Mouse (Mus musculus): ENCODE results near the gene Prdx6b. TPM values are rescaled to one million over a fixed set of nuclear protein-coding genes. Genes with fewer than 3 reads are reported as not detected.
A peak's percentile ranks its signal among the peaks of the same experiment; 100 is the strongest.

Prdx6b gene
- polyA plus RNA-seq, 1 experiment from 2014 or later: not detected

GRCm38 (mm10) chr2:80314854-80315241, 22.6 kb downstream of the Prdx6b start:
- peaks cover 3% of the 10 kb centered on the region; the same call in 1 of the 2 replicates for H3K4me1 ChIP-seq (ENCODE audit: insufficient read depth, low read depth, low read length)
- peak overlapping the region; percentile 84 for H3K4me2 ChIP-seq (replicated peaks; ENCODE audit: low read depth, low read length)
- TF ChIP-seq CTCF (IDR thresholded peaks at IDR 0.05): no peak
- TF ChIP-seq EP300 (IDR thresholded peaks at IDR 0.05): no peak; the same call in 1 of the 2 replicates
- 0 out of 2 replicates have a peak, but pooled peaks cover 3% of the 10 kb centered on the region for H3K36me3 ChIP-seq (ENCODE audit: insufficient read depth, low read length)
- H3K4me3 ChIP-seq (ENCODE audit: low read depth, low read length): peak overlapping the region; percentile 63
- no peaks in the 10 kb centered on the region for H3K27me3 ChIP-seq (replicated peaks; ENCODE audit: insufficient read depth, low read length)
- peak; percentile 24; the same call in 1 of the 2 replicates for ATAC-seq
- WGBS: 31% methylated on average over 7 of the region's 7 CpGs
- H3K9ac ChIP-seq (replicated peaks; ENCODE audit: low read depth): peak overlapping the region; percentile 62; the same call in 1 of the 2 replicates
- no peaks in the 10 kb centered on the region for H3K9me3 ChIP-seq (ENCODE audit: low read length)
- no peak for DNase-seq (ENCODE audit: low spot score)
- peak overlapping the region; percentile 60 for H3K27ac ChIP-seq (ENCODE audit: low read length)

GRCm38 (mm10) chr2:80315242-80316161, 23.2 kb downstream of the Prdx6b start, which contains the start of gene Dnajc10:
Gene Dnajc10 (plus strand): TSS chr2:80315466.
- peak within 1 kb of the TSS; percentile 62 for H3K9ac ChIP-seq (replicated peaks; ENCODE audit: low read depth)
- 1% methylated on average over 64 of the region's 72 CpGs for WGBS
- H3K9me3 ChIP-seq (ENCODE audit: low read length): no peaks in the 10 kb centered on the region
- no peaks in the 10 kb centered on the region for H3K27me3 ChIP-seq (replicated peaks; ENCODE audit: insufficient read depth, low read length)
- TF ChIP-seq EP300 (IDR thresholded peaks at IDR 0.05): no peak
- TF ChIP-seq CTCF (IDR thresholded peaks at IDR 0.05): no peak
- peak; percentile 92 for DNase-seq (ENCODE audit: low spot score)
- ATAC-seq: peak; percentile 96
- 0 out of 2 replicates have a peak, but pooled peaks cover 3% of the 10 kb centered on the region for H3K36me3 ChIP-seq (ENCODE audit: insufficient read depth, low read length)
- H3K4me2 ChIP-seq (replicated peaks; ENCODE audit: low read depth, low read length): peak within 1 kb of the TSS; percentile 84
- peak within 1 kb of the TSS; percentile 63 for H3K4me3 ChIP-seq (ENCODE audit: low read depth, low read length)
- H3K4me1 ChIP-seq (ENCODE audit: insufficient read depth, low read depth, low read length): peaks cover 3% of the 10 kb centered on the region; the same call in 1 of the 2 replicates
- peak within 1 kb of the TSS; percentile 83 for H3K27ac ChIP-seq (ENCODE audit: low read length)

- TF ChIP-seq EP300 (IDR thresholded peaks at IDR 0.05) (no peak), CTCF (IDR thresholded peaks at IDR 0.05) (no peak)
- ATAC-seq: no peak
- 96% methylated on average over 4 of the region's 4 CpGs for WGBS
- peaks cover 29% of the 10 kb centered on the region; the same call in 1 of the 2 replicates for H3K36me3 ChIP-seq (ENCODE audit: insufficient read depth, low read length)
- DNase-seq (ENCODE audit: low spot score): no peak
- H3K4me2 ChIP-seq (replicated peaks; ENCODE audit: low read depth, low read length): no peak overlapping the region
- no peaks in the 10 kb centered on the region for H3K27me3 ChIP-seq (replicated peaks; ENCODE audit: insufficient read depth, low read length)
- H3K9ac ChIP-seq (replicated peaks; ENCODE audit: low read depth): no peak overlapping the region
- no peak overlapping the region for H3K4me3 ChIP-seq (ENCODE audit: low read depth, low read length)
- H3K27ac ChIP-seq (ENCODE audit: low read length): no peak overlapping the region
- no peaks in the 10 kb centered on the region for H3K4me1 ChIP-seq (ENCODE audit: insufficient read depth, low read depth, low read length)
- H3K9me3 ChIP-seq (ENCODE audit: low read length): no peaks in the 10 kb centered on the region
Measured at GRCm38 (mm10) chr2:80322878-80323277, 30.6 kb downstream of the Prdx6b start.

- Histone ChIP-seq H3K36me3 (ENCODE audit: insufficient read depth, low read length) (peaks cover 27% of the 10 kb centered on the region; the same call in 1 of the 2 replicates), H3K9me3 (ENCODE audit: low read length) (no peaks in the 10 kb centered on the region), H3K9ac (replicated peaks; ENCODE audit: low read depth) (no peak overlapping the region), H3K27ac (ENCODE audit: low read length) (no peak overlapping the region), H3K4me1 (ENCODE audit: insufficient read depth, low read depth, low read length) (no peaks in the 10 kb centered on the region), H3K4me2 (replicated peaks; ENCODE audit: low read depth, low read length) (no peak overlapping the region), H3K27me3 (replicated peaks; ENCODE audit: insufficient read depth, low read length) (no peaks in the 10 kb centered on the region), H3K4me3 (ENCODE audit: low read depth, low read length) (no peak overlapping the region)
- ATAC-seq (no peak), DNase-seq (ENCODE audit: low spot score) (no peak)
- WGBS: 93% methylated on average over 2 of the region's 2 CpGs
- TF ChIP-seq CTCF (IDR thresholded peaks at IDR 0.05) (no peak), EP300 (IDR thresholded peaks at IDR 0.05) (no peak)
Measured at GRCm38 (mm10) chr2:80325779-80326178, 33.5 kb downstream of the Prdx6b start.

- Histone ChIP-seq H3K9me3 (ENCODE audit: low read length) (no peaks in the 10 kb centered on the region), H3K36me3 (ENCODE audit: insufficient read depth, low read length) (peaks cover 24% of the 10 kb centered on the region; the same call in 1 of the 2 replicates), H3K4me3 (ENCODE audit: low read depth, low read length) (no peak overlapping the region), H3K27ac (ENCODE audit: low read length) (no peak overlapping the region), H3K9ac (replicated peaks; ENCODE audit: low read depth) (no peak overlapping the region), H3K27me3 (replicated peaks; ENCODE audit: insufficient read depth, low read length) (no peaks in the 10 kb centered on the region), H3K4me2 (replicated peaks; ENCODE audit: low read depth, low read length) (no peak overlapping the region), H3K4me1 (ENCODE audit: insufficient read depth, low read depth, low read length) (no peaks in the 10 kb centered on the region)
- ATAC-seq (no peak), DNase-seq (ENCODE audit: low spot score) (no peak)
- WGBS: 88% methylated on average over 6 of the region's 6 CpGs
- TF ChIP-seq EP300 (IDR thresholded peaks at IDR 0.05) (no peak), CTCF (IDR thresholded peaks at IDR 0.05) (no peak)
Measured at GRCm38 (mm10) chr2:80327272-80327671, 35.0 kb downstream of the Prdx6b start.

GRCm38 (mm10) chr2:80328961-80329653, 36.8 kb downstream of the Prdx6b start:
- no peak overlapping the region for H3K9ac ChIP-seq (replicated peaks; ENCODE audit: low read depth)
- H3K36me3 ChIP-seq (ENCODE audit: insufficient read depth, low read length): peaks cover 21% of the 10 kb centered on the region; the same call in 1 of the 2 replicates
- no peaks in the 10 kb centered on the region for H3K4me1 ChIP-seq (ENCODE audit: insufficient read depth, low read depth, low read length)
- no peak for TF ChIP-seq CTCF (IDR thresholded peaks at IDR 0.05)
- no peak for TF ChIP-seq EP300 (IDR thresholded peaks at IDR 0.05)
- no peaks in the 10 kb centered on the region for H3K9me3 ChIP-seq (ENCODE audit: low read length)
- H3K27me3 ChIP-seq (replicated peaks; ENCODE audit: insufficient read depth, low read length): no peaks in the 10 kb centered on the region
- no peak overlapping the region for H3K4me2 ChIP-seq (replicated peaks; ENCODE audit: low read depth, low read length)
- ATAC-seq (no peak), DNase-seq (ENCODE audit: low spot score) (no peak)
- 92% methylated on average over 7 of the region's 7 CpGs for WGBS
- no peak overlapping the region for H3K4me3 ChIP-seq (ENCODE audit: low read depth, low read length)
- no peak overlapping the region for H3K27ac ChIP-seq (ENCODE audit: low read length)

Data from lung, postnatal 0 days (tissue).